Mouse (Mus musculus): ENCODE measurements around the gene Fbf1. TPM values are rescaled to one million over a fixed set of nuclear protein-coding genes. Genes with fewer than 3 reads are reported as not detected.

The Fbf1 gene
- polyA plus RNA-seq, 1 experiment, result 46.9 TPM

GRCm38 (mm10) chr11:116201151-116201550 lies 33.2 kb upstream of the Fbf1 start:
- Histone ChIP-seq H3K79me3 (ENCODE audit: low read depth) (no peaks in the 10 kb centered on the region), H3ac (ENCODE audit: control insufficient read depth, insufficient read length, low read depth) (no peak overlapping the region), H3K4me3 (ENCODE audit: insufficient read depth, poor library complexity, severe bottlenecking) (no peak overlapping the region), H3K79me2 (ENCODE audit: control insufficient read depth, insufficient read depth) (peaks cover 29% of the 10 kb centered on the region), H3K27me3 (ENCODE audit: control insufficient read depth, insufficient read depth, insufficient read length) (no peaks in the 10 kb centered on the region), H3K36me3 (ENCODE audit: control insufficient read depth, insufficient read depth) (peaks cover 16% of the 10 kb centered on the region)
- TF ChIP-seq USF1 (IDR thresholded peaks at IDR 0.05; ENCODE audit: low read depth) (no peak), MYOD1 (IDR thresholded peaks at IDR 0.05; ENCODE audit: control insufficient read depth, insufficient read length, low read depth) (no peak), CEBPB (IDR thresholded peaks at IDR 0.05; ENCODE audit: low read depth) (no peak), MYOG (IDR thresholded peaks at IDR 0.05; ENCODE audit: control insufficient read depth, extremely low read depth, insufficient read length) (no peak), CTCF (IDR thresholded peaks at IDR 0.05; ENCODE audit: control insufficient read depth, insufficient read depth, insufficient read length) (no peak), FOSL1 (IDR thresholded peaks at IDR 0.05; ENCODE audit: insufficient read depth, low read length, poor library complexity, severe bottlenecking) (no peak), MAX (IDR thresholded peaks at IDR 0.05) (no peak)

GRCm38 (mm10) chr11:116198639-116199531 lies 30.9 kb upstream of the Fbf1 start, which contains the start of the genes Ten1 and Acox1:
TSS of gene Ten1 (plus strand) at chr11:116198855.
TSS of gene Acox1 (minus strand) at chr11:116199045.
- H3K79me2 ChIP-seq (ENCODE audit: control insufficient read depth, insufficient read depth), result peaks cover 46% of the 10 kb centered on the region
- no peaks in the 10 kb centered on the region for H3K27me3 ChIP-seq (ENCODE audit: control insufficient read depth, insufficient read depth, insufficient read length)
- peak within 1 kb of the TSS; percentile 81 for H3ac ChIP-seq (ENCODE audit: control insufficient read depth, insufficient read length, low read depth)
- H3K4me3 ChIP-seq (ENCODE audit: insufficient read depth, poor library complexity, severe bottlenecking), result peak within 1 kb of the TSS; percentile 61
- H3K79me3 ChIP-seq (ENCODE audit: low read depth), result peaks cover 2% of the 10 kb centered on the region
- TF ChIP-seq USF1 (IDR thresholded peaks at IDR 0.05; ENCODE audit: low read depth) (peak; percentile 90), MYOG (IDR thresholded peaks at IDR 0.05; ENCODE audit: control insufficient read depth, extremely low read depth, insufficient read length) (no peak), MAX (IDR thresholded peaks at IDR 0.05) (peak; percentile 48)
- peaks cover 6% of the 10 kb centered on the region for H3K36me3 ChIP-seq (ENCODE audit: control insufficient read depth, insufficient read depth)

- Histone ChIP-seq H3K4me3 (ENCODE audit: insufficient read depth, poor library complexity, severe bottlenecking) (peak overlapping the region; percentile 61), H3K79me3 (ENCODE audit: low read depth) (peaks cover 2% of the 10 kb centered on the region), H3ac (ENCODE audit: control insufficient read depth, insufficient read length, low read depth) (peak overlapping the region; percentile 81), H3K79me2 (ENCODE audit: control insufficient read depth, insufficient read depth) (peaks cover 50% of the 10 kb centered on the region), H3K36me3 (ENCODE audit: control insufficient read depth, insufficient read depth) (peaks cover 6% of the 10 kb centered on the region), H3K27me3 (ENCODE audit: control insufficient read depth, insufficient read depth, insufficient read length) (no peaks in the 10 kb centered on the region)
- TF ChIP-seq MYOG (IDR thresholded peaks at IDR 0.05; ENCODE audit: control insufficient read depth, extremely low read depth, insufficient read length), result no peak
- no peak for TF ChIP-seq MYOD1 (IDR thresholded peaks at IDR 0.05; ENCODE audit: control insufficient read depth, insufficient read length, low read depth)
- TF ChIP-seq MAX (IDR thresholded peaks at IDR 0.05), result no peak
- no peak for TF ChIP-seq FOSL1 (IDR thresholded peaks at IDR 0.05; ENCODE audit: insufficient read depth, low read length, poor library complexity, severe bottlenecking)
- TF ChIP-seq USF1 (IDR thresholded peaks at IDR 0.05; ENCODE audit: low read depth), result no peak
- no peak for TF ChIP-seq CEBPB (IDR thresholded peaks at IDR 0.05; ENCODE audit: low read depth)
- no peak for TF ChIP-seq CTCF (IDR thresholded peaks at IDR 0.05; ENCODE audit: control insufficient read depth, insufficient read depth, insufficient read length)
Measured at GRCm38 (mm10) chr11:116198132-116198531, 30.2 kb upstream of the Fbf1 start.

GRCm38 (mm10) chr11:116197584-116197906 lies 29.6 kb upstream of the Fbf1 start:
- Histone ChIP-seq H3K79me3 (ENCODE audit: low read depth) (peaks cover 2% of the 10 kb centered on the region), H3K4me3 (ENCODE audit: insufficient read depth, poor library complexity, severe bottlenecking) (peak overlapping the region; percentile 61), H3K27me3 (ENCODE audit: control insufficient read depth, insufficient read depth, insufficient read length) (no peaks in the 10 kb centered on the region)

GRCm38 (mm10) chr11:116196866-116197583 lies 29.1 kb upstream of the Fbf1 start:
- peaks cover 55% of the 10 kb centered on the region for H3K79me2 ChIP-seq (ENCODE audit: control insufficient read depth, insufficient read depth)
- H3K4me3 ChIP-seq (ENCODE audit: insufficient read depth, poor library complexity, severe bottlenecking), result no peak overlapping the region
- no peaks in the 10 kb centered on the region for H3K27me3 ChIP-seq (ENCODE audit: control insufficient read depth, insufficient read depth, insufficient read length)
- H3ac ChIP-seq (ENCODE audit: control insufficient read depth, insufficient read length, low read depth), result no peak overlapping the region
- no peak for TF ChIP-seq MAX (IDR thresholded peaks at IDR 0.05)
- peaks cover 2% of the 10 kb centered on the region for H3K79me3 ChIP-seq (ENCODE audit: low read depth)
- H3K36me3 ChIP-seq (ENCODE audit: control insufficient read depth, insufficient read depth), result peaks cover 6% of the 10 kb centered on the region

More at GRCm38 (mm10) chr11:116197584-116197906, 29.6 kb upstream of the Fbf1 start:
- TF ChIP-seq MYOD1 (IDR thresholded peaks at IDR 0.05; ENCODE audit: control insufficient read depth, insufficient read length, low read depth) (no peak), USF1 (IDR thresholded peaks at IDR 0.05; ENCODE audit: low read depth) (no peak), MAX (IDR thresholded peaks at IDR 0.05) (no peak), CEBPB (IDR thresholded peaks at IDR 0.05; ENCODE audit: low read depth) (no peak), CTCF (IDR thresholded peaks at IDR 0.05; ENCODE audit: control insufficient read depth, insufficient read depth, insufficient read length) (no peak), MYOG (IDR thresholded peaks at IDR 0.05; ENCODE audit: control insufficient read depth, extremely low read depth, insufficient read length) (no peak), FOSL1 (IDR thresholded peaks at IDR 0.05; ENCODE audit: insufficient read depth, low read length, poor library complexity, severe bottlenecking) (no peak)
- Histone ChIP-seq H3ac (ENCODE audit: control insufficient read depth, insufficient read length, low read depth) (no peak overlapping the region), H3K36me3 (ENCODE audit: control insufficient read depth, insufficient read depth) (peaks cover 6% of the 10 kb centered on the region), H3K79me2 (ENCODE audit: control insufficient read depth, insufficient read depth) (peaks cover 55% of the 10 kb centered on the region)
